Mouse (Mus musculus): ENCODE measurements around the gene Eif5a2. TPM values are rescaled to one million over a fixed set of nuclear protein-coding genes. Genes with fewer than 3 reads are reported as not detected.
A peak's percentile ranks its signal among the peaks of the same experiment; 100 is the strongest.

The Eif5a2 gene
- polyA plus RNA-seq, 1 experiment: 7.2 TPM

- Histone ChIP-seq H3K4me3 (ENCODE audit: insufficient read depth, low read length) (peak within 1 kb of the TSS; percentile 81), H3K4me1 (ENCODE audit: control insufficient read depth, insufficient read depth, low read length) (0 out of 2 replicates have a peak, but pooled peaks cover 4% of the 10 kb centered on the region), H3K27ac (ENCODE audit: insufficient read depth, low read depth, low read length) (peak within 1 kb of the TSS; percentile 73)
- TF ChIP-seq CTCF (IDR thresholded peaks at IDR 0.05; ENCODE audit: low read depth, low read length) (no peak), POLR2A (IDR thresholded peaks at IDR 0.05; ENCODE audit: borderline replicate concordance, low read depth, low read length) (peak; percentile 49; the same call in 1 of the 2 replicates)
Observed at GRCm38 (mm10) chr3:28805301-28806097, 24.4 kb downstream of the Eif5a2 start, which contains the start of gene Rpl22l1. Gene Rpl22l1, plus strand, starts transcription at chr3:28805436.

GRCm38 (mm10) chr3:28808039-28808643 is 27.1 kb downstream of the Eif5a2 start:
- no peak overlapping the region for H3K27ac ChIP-seq (ENCODE audit: insufficient read depth, low read depth, low read length)

DNA sequence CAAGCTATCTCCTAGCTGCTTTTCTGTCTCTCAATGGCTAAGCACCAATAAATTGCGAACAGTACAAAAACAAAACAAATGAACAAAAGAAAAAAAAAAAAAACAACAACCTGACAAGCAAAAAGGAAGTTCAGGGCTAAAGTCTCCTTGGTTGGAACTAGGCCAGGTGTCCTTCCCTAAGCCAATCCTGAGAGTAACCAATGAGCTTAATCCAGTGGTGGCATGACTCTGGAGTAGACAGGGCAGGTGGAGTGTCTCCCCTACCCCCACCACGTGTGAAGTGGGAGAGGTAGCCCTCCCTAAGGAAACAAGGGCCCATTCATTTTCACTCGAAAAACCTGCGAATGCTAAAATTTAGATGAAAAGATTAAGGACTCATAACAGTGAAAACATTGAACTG is 30.4 kb downstream of the Eif5a2 start:
- no peaks in the 10 kb centered on the region for H3K4me1 ChIP-seq (ENCODE audit: control insufficient read depth, insufficient read depth, low read length)
- no peak for TF ChIP-seq CTCF (IDR thresholded peaks at IDR 0.05; ENCODE audit: low read depth, low read length)
- no peak for TF ChIP-seq POLR2A (IDR thresholded peaks at IDR 0.05; ENCODE audit: borderline replicate concordance, low read depth, low read length)
- no peak overlapping the region for H3K4me3 ChIP-seq (ENCODE audit: insufficient read depth, low read length)
- H3K27ac ChIP-seq (ENCODE audit: insufficient read depth, low read depth, low read length): no peak overlapping the region

More at GRCm38 (mm10) chr3:28808039-28808643, 27.1 kb downstream of the Eif5a2 start:
- TF ChIP-seq POLR2A (IDR thresholded peaks at IDR 0.05; ENCODE audit: borderline replicate concordance, low read depth, low read length) (no peak), CTCF (IDR thresholded peaks at IDR 0.05; ENCODE audit: low read depth, low read length) (no peak)
- H3K4me3 ChIP-seq (ENCODE audit: insufficient read depth, low read length): no peak overlapping the region
- H3K4me1 ChIP-seq (ENCODE audit: control insufficient read depth, insufficient read depth, low read length): 0 out of 2 replicates have a peak, but pooled peaks cover 4% of the 10 kb centered on the region

GRCm38 (mm10) chr3:28814361-28814760 is 33.3 kb downstream of the Eif5a2 start:
- TF ChIP-seq POLR2A (IDR thresholded peaks at IDR 0.05; ENCODE audit: borderline replicate concordance, low read depth, low read length) (no peak), CTCF (IDR thresholded peaks at IDR 0.05; ENCODE audit: low read depth, low read length) (no peak)
- no peaks in the 10 kb centered on the region for H3K4me1 ChIP-seq (ENCODE audit: control insufficient read depth, insufficient read depth, low read length)
- no peak overlapping the region for H3K4me3 ChIP-seq (ENCODE audit: insufficient read depth, low read length)
- H3K27ac ChIP-seq (ENCODE audit: insufficient read depth, low read depth, low read length): no peak overlapping the region

DNA sequence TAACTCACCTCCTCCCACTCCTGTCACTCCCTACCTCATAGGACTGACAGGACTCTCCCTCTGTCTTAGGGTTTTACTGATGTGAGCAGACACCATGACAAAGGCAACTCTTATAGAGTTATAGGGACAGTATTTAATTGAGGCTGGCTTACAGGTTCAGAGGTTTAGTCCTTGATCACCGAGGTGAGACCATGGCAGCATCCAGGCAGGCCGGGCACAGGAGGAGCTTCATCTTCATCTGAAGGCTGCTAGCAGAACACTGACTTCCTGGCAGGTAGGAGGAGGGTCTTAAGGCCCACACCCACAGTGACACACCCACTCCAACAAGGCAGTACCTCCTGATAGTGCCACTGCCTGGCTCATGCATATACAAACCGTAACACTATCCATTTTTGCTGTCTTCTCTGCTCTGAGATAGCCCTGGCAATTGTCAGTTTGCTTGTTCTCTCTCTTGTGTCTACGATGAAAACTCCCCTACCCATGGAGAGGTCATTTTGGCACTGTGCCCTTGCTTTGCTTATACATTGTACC is 35.0 kb downstream of the Eif5a2 start:
- no peaks in the 10 kb centered on the region for H3K4me1 ChIP-seq (ENCODE audit: control insufficient read depth, insufficient read depth, low read length)
- TF ChIP-seq POLR2A (IDR thresholded peaks at IDR 0.05; ENCODE audit: borderline replicate concordance, low read depth, low read length) (no peak), CTCF (IDR thresholded peaks at IDR 0.05; ENCODE audit: low read depth, low read length) (no peak)
- no peak overlapping the region for H3K27ac ChIP-seq (ENCODE audit: insufficient read depth, low read depth, low read length)
- no peak overlapping the region for H3K4me3 ChIP-seq (ENCODE audit: insufficient read depth, low read length)

- Histone ChIP-seq H3K27ac (ENCODE audit: insufficient read depth, low read depth, low read length) (no peak overlapping the region), H3K4me1 (ENCODE audit: control insufficient read depth, insufficient read depth, low read length) (no peaks in the 10 kb centered on the region), H3K4me3 (ENCODE audit: insufficient read depth, low read length) (no peak overlapping the region)
- TF ChIP-seq CTCF (IDR thresholded peaks at IDR 0.05; ENCODE audit: low read depth, low read length) (no peak), POLR2A (IDR thresholded peaks at IDR 0.05; ENCODE audit: borderline replicate concordance, low read depth, low read length) (no peak)
Observed at GRCm38 (mm10) chr3:28826272-28826671, 45.2 kb downstream of the Eif5a2 start.

- H3K4me3 ChIP-seq (ENCODE audit: insufficient read depth, low read length): no peak overlapping the region
- TF ChIP-seq POLR2A (IDR thresholded peaks at IDR 0.05; ENCODE audit: borderline replicate concordance, low read depth, low read length) (no peak), CTCF (IDR thresholded peaks at IDR 0.05; ENCODE audit: low read depth, low read length) (no peak)
- no peak overlapping the region for H3K27ac ChIP-seq (ENCODE audit: insufficient read depth, low read depth, low read length)
- H3K4me1 ChIP-seq (ENCODE audit: control insufficient read depth, insufficient read depth, low read length): no peaks in the 10 kb centered on the region
Observed at GRCm38 (mm10) chr3:28827605-28828004, 46.5 kb downstream of the Eif5a2 start.

- TF ChIP-seq POLR2A (IDR thresholded peaks at IDR 0.05; ENCODE audit: borderline replicate concordance, low read depth, low read length) (no peak), CTCF (IDR thresholded peaks at IDR 0.05; ENCODE audit: low read depth, low read length) (no peak)
Observed at GRCm38 (mm10) chr3:28829454-28829853, 48.4 kb downstream of the Eif5a2 start.

DNA sequence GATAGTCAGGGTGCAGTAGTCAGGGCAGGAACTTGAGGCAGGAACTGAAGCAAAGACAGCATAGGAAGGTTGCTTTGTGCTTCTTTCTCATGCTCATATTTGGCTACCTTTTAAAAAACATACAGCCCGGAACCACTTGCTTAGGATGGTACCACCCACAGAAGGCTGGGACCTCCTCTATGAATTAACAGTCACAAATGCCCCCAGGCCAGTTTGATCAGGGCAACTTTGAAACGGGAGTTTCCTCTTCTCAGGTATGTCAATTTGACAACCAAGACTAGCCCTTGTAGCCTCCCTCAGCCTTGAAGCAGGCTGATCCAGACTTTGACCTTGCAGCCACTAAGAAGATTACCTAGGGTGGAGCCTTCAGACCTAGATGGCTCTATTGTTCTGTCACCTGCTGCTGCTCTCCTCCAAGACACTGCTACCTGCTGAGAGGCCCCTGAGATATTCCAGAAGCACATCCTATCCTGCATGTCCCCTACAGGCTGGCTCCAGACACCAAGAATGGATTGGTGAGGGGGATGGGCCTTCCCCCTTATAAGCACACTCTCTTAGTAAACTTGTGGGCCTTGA is 55.8 kb downstream of the Eif5a2 start:
- H3K27ac ChIP-seq (ENCODE audit: insufficient read depth, low read depth, low read length): no peak overlapping the region
- H3K4me1 ChIP-seq (ENCODE audit: control insufficient read depth, insufficient read depth, low read length): no peaks in the 10 kb centered on the region
- TF ChIP-seq POLR2A (IDR thresholded peaks at IDR 0.05; ENCODE audit: borderline replicate concordance, low read depth, low read length): no peak
- TF ChIP-seq CTCF (IDR thresholded peaks at IDR 0.05; ENCODE audit: low read depth, low read length): no peak
- no peak overlapping the region for H3K4me3 ChIP-seq (ENCODE audit: insufficient read depth, low read length)

More at GRCm38 (mm10) chr3:28829454-28829853, 48.4 kb downstream of the Eif5a2 start:
- Histone ChIP-seq H3K4me1 (ENCODE audit: control insufficient read depth, insufficient read depth, low read length) (no peaks in the 10 kb centered on the region), H3K27ac (ENCODE audit: insufficient read depth, low read depth, low read length) (no peak overlapping the region), H3K4me3 (ENCODE audit: insufficient read depth, low read length) (no peak overlapping the region)

Measured in bone marrow macrophage, adult 2 months (primary cell).